Mouse (Mus musculus) c-Kit-positive CD71-positive TER-119-negative erythroid progenitor cells, embryonic 14.5 days (primary cell): Measurements from ENCODE around the gene Ube2v1.
"Not testable (repeated sequence)": the region's sequence is repeated elsewhere in the genome, so short reads cannot be mapped to it uniquely, and the experiment has no call there.

ENCODE experiments used
- DNase-seq: peaks from one replicate; pipeline ENCODE4 v3.0.0-alpha.2; 2013; ENCODE audit warnings: low read depth

The Ube2v1 gene

GRCm38 (mm10) chr2:167622352-167622751, 9.5 kb downstream of the Ube2v1 start:
- DNase-seq, result no peak

- DNase-seq, result no peak
These were observed 10.4 kb downstream of the Ube2v1 start for GRCm38 (mm10) chr2:167621255-167622087.

- DNase-seq, result no peak
These were observed 14.4 kb downstream of the Ube2v1 start for GRCm38 (mm10) chr2:167617472-167617871.

- no peak for DNase-seq
These were observed 14.9 kb downstream of the Ube2v1 start for GRCm38 (mm10) chr2:167617034-167617433.

GRCm38 (mm10) chr2:167613335-167613734, 18.6 kb downstream of the Ube2v1 start:
- DNase-seq, result not testable (repeated sequence)

- no peak for DNase-seq
These were observed 19.8 kb downstream of the Ube2v1 start for GRCm38 (mm10) chr2:167612122-167612521.

GRCm38 (mm10) chr2:167611287-167611686, 20.6 kb downstream of the Ube2v1 start:
- peak; percentile 43 for DNase-seq

GRCm38 (mm10) chr2:167606745-167607123, 25.2 kb downstream of the Ube2v1 start:
- DNase-seq, result no peak

- DNase-seq, result no peak
These were observed 25.8 kb downstream of the Ube2v1 start for GRCm38 (mm10) chr2:167605817-167606744.

- peak; percentile 76 for DNase-seq
These were observed 26.6 kb downstream of the Ube2v1 start for GRCm38 (mm10) chr2:167605178-167605794.

- no peak for DNase-seq
These were observed 28.9 kb downstream of the Ube2v1 start for GRCm38 (mm10) chr2:167602978-167603377.

- DNase-seq, result no peak
These were observed 29.5 kb downstream of the Ube2v1 start for GRCm38 (mm10) chr2:167602364-167602763.

GRCm38 (mm10) chr2:167600481-167600995, 31.4 kb downstream of the Ube2v1 start:
- DNase-seq, result no peak

- DNase-seq, result no peak
These were observed 32.0 kb downstream of the Ube2v1 start for GRCm38 (mm10) chr2:167599917-167600316.

- no peak for DNase-seq
These were observed 32.7 kb downstream of the Ube2v1 start for GRCm38 (mm10) chr2:167599195-167599594.

- DNase-seq, result no peak
These were observed 34.3 kb downstream of the Ube2v1 start for GRCm38 (mm10) chr2:167597492-167598186.

GRCm38 (mm10) chr2:167596726-167597491, 35.0 kb downstream of the Ube2v1 start:
- DNase-seq, result no peak

- DNase-seq, result no peak
These were observed 35.6 kb downstream of the Ube2v1 start for GRCm38 (mm10) chr2:167596262-167596661.

GRCm38 (mm10) chr2:167595761-167596171, 36.1 kb downstream of the Ube2v1 start:
- no peak for DNase-seq

GRCm38 (mm10) chr2:167594444-167594934, 37.4 kb downstream of the Ube2v1 start:
- no peak for DNase-seq
